Mouse (Mus musculus) layer of hippocampus, postnatal 36 days (tissue): ENCODE results near the gene Gm1673. TPM values are rescaled to one million over a fixed set of nuclear protein-coding genes. Genes with fewer than 3 reads are reported as not detected.
"Not testable (repeated sequence)": the region's sequence is repeated elsewhere in the genome, so short reads cannot be mapped to it uniquely, and the experiment has no call there.

Experiments
- DNase-seq, 2 experiments: peaks; one replicate each; pipeline ENCODE4 v3.0.0; 2022
- total RNA-seq, 2 experiments: library from RNA; stranded (reverse); gene quantifications; 2 replicates each; pipeline ENCODE4 v1.2.3; 2021

Gm1673 gene
- total RNA-seq, result 10 to 100 TPM; 58.2 to 70.7 TPM

DNA sequence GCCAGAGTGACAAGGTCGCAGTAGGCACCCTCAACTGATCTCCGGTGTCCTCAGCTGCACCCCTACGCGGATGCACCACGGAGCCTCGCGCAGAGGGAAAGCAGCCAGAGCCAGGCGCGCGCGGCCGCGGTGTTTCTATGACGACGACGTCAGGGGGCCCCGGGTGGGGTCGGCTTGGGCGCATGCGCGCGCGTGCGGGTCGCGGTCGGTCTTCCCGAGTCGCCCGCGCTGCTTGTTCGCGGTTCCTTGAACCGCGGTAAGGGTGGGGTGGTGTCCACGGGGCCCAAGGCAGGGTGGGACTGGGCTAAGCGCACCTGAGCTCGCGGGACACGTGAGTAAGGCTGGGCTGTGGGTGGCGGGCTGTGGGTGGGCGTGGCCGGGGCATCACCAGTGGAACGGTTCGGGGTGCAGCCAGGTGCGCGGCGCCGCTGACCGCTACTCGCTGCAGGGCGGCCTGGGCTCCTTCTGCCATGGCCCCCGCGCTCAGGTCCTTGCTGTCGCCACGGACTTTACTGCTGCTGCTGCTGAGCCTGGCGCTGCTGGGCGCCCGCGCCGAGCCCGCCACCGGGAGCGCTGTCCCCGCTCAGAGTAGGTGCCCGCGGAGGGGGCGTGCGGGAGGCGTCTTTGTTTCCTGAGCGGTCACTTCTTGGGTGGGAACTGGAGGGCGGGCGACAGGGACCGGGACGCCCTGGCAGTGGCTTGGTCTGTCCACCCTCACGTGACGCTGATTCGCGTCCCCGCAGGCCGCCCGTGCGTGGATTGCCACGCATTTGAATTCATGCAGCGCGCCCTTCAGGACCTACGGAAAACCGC lies at the start of gene Gm1673:
Gene Gm1673 (plus strand): TSS at position 125 of the 813 bp plus-strand sequence.
- peak; percentile 88 to 89 for DNase-seq

DNA sequence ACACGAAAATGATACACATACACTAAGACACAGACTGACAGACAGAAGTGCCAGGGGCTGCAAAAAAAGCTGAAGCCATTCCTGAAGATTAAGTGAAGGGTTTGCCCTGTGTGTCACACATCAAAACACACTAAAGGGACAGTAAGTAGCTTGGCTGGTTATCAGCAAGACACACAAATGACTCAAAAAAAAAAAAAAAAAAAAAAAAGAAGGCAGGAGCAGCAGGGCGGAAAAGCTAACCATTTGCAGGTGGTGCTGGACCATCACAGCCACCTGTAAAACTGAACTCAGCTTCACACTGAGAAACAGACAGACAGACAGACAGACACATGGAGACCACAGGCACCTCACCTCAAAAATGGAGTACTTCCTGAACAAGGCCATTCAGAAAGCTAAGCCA lies 49.2 kb upstream of the Gm1673 start:
- no peak for DNase-seq

DNA sequence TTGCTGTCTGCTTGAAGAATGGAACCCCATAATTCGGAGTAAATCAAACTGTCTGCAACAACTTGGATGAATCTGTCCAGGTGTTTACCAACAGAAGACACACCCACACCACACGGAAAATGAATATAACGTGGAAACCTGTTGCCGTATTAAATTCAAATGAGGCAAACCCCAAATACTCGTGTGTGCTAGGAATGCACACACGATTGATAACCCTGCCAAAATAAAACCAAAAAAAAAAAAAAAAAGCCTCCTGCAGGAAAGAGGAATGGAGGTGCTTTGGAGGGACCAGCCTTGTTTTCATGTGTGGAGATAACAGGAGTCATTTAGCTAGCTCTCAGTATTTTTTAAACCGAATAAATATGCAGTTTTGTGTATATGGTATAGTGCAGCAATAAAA lies 48.4 kb upstream of the Gm1673 start:
- no peak for DNase-seq

DNA sequence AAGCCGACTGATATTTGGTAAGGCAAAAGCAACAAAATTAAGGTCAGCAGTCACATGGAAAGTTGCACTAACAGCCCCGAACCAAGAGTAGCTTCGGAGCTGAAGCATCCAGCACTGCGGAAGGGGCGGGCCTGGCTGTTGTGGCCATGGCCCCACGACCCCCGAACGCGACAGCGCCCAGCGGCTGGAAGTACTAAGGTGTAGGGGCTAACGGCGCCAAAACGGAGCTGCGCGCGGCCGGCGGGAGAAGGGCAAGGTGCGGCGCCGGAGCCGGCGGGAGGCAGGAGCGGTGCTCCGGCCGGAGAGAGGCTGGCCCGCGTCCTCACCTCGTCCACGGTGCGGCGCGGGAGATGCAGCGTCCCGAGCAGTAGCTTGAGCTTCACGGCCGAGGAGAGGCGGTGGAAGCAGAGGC lies 47.5 kb upstream of the Gm1673 start:
- DNase-seq, result no peak

DNA sequence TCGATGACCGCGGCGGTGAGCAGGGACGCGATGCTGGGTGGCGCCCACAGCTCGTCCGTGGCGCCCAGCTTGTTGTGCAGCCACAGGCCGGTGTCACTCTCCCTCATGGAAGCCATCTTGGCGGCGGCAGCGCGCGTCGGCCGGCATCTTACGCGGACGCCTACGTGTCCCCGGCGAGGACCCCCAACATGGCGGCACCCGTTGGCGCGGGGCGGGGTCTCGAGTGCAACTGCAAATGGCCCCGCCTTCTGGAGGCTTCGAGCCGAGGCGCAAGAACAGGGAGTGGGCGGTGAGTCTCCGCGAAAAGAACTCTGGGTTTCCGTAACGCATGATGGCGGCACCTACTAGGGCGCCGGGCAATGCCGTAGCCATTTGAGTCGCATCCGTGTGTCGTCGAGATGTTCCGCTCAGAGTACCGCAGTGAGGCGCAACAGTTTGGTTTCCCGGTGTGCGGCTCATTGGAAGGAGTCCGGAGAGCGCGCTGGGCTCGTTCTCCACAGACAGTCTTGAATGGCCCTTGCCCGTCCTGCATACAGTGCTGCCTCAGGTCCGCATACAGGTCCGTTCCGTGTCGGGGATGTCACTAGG lies 47.0 kb upstream of the Gm1673 start, which contains the start of gene Nelfa:
Gene Nelfa (minus strand): TSS at position 294 of the 588 bp plus-strand sequence.
- peak; percentile 99 for DNase-seq

DNA sequence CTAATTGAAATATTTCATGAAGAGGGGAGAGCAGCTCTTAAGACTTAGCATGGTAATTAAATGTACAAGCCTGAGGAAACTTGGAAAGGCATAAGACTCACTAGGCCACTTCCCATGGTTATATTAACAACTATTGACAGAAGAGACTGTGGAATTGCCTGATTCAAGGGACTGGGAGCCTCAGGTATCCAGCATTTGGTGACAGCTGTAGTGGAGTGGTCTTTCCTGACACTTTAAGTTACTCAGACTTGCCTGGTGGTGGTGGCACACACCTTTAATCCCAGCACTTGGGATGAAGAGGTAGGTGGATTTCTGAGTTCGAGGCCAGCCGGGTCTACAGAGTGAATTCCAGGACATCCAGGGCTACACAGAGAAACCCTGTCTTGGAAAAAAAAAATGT lies 46.0 kb upstream of the Gm1673 start:
- no peak for DNase-seq

DNA sequence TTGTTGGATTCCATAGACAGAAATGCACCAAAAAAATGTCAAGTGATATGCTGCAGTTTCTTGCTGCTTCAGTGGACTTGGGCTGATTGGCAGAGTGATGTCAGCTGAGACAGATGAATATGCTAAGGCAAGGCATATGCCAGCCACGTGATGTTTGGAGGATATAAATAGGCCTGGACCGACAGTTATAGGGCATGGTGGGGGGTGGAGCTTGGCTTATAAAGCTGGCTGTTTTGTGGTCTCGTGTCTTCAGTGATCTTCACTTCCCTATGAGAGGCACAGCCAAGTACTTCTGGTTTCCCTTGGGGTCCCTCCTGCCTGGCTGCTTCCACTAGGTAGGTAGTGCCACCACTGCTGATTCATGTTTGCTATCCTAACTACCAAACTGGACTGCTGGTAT lies 44.8 kb upstream of the Gm1673 start:
- no peak for DNase-seq

DNA sequence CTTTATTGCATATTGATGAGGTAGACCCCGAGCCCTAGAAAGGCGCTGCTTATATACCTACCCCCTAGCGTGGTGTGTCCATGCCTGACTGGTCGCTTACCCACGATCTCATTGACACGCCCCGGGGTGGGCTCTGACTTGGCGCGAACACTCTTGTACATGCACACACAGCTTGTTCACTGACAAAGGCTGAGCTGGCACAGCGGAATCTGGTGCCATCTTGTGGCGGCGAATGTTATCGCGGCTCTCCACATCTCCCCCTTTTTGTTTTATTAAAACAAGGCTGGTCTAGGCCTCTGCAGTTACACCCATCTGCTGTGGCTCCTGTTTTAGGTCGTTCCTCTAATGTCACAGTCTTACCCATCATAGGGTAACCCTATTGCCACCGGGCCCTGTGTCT lies 36.2 kb upstream of the Gm1673 start:
- DNase-seq, result not testable (repeated sequence)

DNA sequence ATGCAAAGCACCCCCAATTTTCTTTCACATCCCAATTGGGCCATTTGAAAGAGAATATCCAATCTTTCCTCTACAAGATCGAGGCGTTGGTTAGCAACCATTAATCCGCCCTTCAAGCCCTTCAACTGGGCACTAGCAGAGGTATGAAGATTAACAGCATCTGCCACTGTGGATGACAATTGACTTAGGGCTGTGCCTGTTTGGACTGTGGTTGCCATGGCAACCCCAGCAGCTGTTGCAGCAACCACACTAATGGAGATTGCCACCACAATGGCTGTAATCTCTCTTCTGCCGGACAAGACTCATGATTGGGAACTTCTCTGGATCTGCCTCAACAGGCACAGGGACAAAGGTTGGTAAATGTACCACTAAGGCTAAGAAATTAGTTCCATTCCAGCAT lies 34.9 kb upstream of the Gm1673 start:
- no peak for DNase-seq

DNA sequence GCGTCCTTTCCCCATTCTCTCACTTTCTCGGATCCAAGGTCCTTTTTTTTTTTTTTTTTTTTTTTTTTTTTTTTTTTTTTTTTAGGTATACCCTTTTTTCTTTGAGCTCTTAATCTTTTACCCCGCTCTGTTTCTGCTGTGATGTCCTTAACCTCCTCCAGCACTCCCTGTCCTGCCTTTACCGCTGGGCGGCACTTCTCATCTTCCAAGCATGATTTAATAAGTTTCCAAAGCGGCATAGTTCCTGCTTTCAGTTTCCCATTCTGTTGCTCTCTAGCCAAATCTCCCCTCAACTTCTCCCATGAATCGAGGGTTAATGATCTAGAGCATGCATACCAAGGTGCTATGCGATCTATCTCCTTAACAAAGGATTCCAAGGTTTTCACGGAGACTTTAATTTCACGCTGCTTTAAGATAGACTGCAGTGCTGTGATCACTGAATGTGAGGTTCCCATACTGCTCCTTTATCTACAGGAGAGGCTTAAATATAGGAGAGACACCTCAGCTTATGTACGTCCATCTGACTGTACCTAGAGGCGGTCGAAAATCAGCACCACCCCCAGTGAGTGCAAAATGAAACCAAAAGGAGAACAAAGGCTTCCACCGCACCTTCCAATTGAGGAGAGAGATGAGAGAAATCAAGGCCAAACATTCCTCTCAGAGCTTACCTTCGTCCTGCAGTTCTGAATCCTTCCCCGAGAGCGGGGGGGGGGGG lies 29.6 kb upstream of the Gm1673 start:
- DNase-seq, result no peak

DNA sequence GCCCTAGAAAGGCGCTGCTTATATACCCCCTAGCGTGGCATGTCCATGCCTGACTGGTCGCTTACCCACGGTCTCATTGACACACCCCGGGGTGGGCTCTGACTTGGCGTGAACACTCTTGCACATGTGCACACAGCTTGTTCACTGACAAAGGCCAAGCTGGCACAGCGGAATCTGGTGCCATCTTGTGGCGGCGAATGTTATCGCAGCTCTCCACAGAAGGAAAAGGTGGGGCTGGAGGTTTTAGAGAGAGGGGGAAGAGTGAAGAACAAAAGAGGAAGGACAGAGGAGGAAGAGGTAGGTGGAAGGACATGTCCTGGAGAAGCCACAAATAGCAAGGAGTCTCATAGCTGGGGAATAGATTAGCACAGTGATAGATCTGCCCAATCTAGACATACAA lies 28.9 kb upstream of the Gm1673 start:
- DNase-seq, result peak; percentile 84

DNA sequence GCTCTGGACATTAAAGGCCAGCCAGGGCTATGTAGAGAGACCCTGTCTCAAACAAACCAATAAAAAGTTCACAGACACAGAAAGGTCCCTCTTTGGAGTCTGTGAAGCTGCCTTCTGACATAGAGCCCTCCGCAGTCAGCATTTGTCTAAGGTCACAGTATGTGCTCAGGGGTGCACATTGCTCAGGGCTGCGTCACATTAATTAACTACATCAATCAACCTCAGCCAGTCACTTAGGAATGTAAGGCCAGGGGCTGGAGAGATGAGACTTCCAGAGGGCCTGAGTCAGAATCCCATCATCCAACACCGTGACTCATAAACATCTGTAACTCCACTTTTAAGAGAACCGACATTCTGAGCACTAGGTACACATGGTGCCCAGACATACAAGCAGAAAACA lies 27.4 kb upstream of the Gm1673 start:
- DNase-seq, result no peak

DNA sequence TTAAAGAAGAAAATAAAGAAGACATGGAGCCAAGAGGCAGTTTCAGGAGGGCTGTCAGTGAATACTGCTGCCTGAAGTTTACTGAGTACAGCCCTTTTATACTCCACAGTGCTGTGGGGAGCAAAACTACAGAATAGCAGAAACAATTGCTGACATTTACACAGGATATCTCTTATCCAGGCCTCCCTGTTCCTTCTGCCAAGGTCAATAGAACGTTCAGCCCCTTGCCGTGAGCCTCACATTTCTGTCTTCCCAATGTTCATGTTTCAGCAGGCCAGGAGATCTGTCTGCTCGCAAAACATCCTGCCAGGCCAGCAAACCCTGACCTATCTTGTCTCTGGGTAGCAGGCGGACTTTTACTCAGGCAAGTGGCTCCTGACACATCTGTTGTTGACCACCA lies 23.9 kb upstream of the Gm1673 start:
- no peak for DNase-seq

DNA sequence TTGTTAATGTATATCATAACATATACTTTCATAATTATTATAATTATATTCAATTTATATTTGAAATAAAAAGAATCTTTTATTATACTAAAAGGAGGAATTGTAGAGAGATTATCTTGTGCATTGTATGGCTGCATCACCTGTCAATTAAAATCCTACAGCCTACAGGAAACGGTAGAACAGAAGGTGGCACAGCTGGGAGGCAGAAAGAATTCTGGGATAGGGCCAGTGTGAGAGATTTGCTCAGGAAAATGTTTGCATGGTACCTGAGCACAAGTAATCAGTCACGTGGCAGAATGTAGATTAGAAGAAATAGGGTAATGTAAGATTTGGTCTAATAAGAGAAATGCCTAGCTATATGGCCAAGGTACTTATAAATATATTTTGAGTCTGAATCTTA lies 8.5 kb upstream of the Gm1673 start:
- DNase-seq, result no peak

DNA sequence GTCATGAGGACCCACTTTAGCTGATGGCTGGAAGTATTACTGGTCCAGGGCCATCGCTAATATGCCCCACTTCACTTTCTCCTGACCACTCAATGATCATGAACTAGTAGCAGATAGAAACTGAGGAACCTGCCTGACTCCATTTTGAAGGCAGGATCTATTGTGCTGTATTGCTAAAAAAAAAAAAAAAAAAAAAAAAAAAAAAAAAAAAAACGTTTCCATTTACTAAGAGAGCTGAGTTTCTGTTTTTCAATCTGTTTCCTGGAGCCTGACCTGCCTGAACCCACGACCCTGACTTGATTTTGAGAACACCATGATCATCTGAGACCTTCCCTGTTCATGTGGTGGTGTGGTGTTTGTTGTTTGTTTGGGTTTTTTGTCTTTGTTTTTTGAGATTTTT lies 7.0 kb upstream of the Gm1673 start:
- DNase-seq, result no peak

DNA sequence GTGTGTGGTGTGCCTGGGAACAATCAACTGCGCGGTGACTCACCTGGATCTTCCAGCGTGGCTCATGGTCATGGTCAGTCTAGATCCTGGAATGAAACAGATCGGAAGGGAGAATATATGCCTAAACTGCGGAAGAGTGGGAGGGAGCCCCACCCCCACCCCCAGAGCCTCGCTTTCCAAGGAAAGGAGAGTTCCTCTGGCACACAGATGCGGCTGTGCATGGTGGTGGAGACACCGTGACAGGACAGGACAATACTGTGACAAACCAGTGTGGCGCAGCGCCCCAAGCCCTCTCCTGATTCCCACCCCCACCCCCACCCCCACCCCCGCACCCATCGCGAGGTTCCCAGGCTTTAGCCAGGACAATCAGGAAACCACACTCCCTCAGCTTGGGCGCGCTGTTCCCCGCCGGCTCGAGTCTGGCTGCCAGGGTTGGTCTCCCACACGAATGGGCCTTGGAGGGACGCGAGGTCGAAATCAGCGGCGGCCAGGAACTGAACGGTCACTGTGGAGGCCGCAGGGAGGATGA lies 438 bp upstream of the Gm1673 start:
- DNase-seq, result no peak

DNA sequence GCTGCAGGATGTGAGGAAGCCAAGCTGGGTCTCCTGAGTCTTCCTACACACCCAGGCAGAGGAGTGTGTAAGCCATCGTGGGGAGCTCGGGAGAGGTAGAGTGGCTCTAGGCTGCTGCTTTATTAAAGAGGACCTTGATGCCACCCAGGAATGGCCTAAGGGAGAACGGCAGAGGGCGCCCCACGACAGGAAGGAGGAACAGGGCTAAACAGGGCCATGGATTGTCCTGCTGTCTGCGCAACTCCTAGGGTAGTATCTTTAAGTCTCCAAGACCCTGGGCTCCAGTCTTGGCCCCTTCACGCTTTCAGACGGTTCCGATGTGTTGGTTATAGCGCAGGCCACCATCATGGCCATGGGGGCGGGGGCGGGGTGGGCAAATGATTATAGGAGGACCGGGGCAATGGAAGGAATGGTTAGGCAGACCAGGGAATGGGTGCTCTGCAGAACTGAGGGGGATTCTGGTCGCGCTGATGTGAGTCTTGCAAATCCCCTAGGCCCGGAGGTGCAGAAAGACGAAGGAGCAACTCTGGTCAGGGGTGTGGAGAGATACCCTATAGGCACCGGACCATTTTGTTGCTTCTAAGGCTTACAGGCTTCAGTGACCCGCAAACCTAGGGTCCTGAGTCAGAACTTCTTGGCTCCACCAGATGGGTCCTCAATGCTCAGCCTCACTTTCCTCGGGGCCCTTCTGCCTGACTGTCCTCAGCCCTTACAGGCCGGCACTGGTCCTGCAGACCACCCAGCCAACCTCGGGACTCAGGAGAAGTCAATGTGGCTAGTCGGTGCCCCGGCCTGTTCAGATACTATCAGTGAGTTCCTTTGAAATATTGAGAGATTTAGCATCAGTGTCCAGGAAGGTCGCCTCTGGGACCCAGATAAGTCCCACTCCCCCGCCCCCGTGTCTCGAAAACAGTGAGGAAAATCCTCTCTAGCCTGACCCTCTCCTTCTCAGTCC lies 11.7 kb downstream of the Gm1673 start:
- peak; percentile 61 to 65 for DNase-seq

DNA sequence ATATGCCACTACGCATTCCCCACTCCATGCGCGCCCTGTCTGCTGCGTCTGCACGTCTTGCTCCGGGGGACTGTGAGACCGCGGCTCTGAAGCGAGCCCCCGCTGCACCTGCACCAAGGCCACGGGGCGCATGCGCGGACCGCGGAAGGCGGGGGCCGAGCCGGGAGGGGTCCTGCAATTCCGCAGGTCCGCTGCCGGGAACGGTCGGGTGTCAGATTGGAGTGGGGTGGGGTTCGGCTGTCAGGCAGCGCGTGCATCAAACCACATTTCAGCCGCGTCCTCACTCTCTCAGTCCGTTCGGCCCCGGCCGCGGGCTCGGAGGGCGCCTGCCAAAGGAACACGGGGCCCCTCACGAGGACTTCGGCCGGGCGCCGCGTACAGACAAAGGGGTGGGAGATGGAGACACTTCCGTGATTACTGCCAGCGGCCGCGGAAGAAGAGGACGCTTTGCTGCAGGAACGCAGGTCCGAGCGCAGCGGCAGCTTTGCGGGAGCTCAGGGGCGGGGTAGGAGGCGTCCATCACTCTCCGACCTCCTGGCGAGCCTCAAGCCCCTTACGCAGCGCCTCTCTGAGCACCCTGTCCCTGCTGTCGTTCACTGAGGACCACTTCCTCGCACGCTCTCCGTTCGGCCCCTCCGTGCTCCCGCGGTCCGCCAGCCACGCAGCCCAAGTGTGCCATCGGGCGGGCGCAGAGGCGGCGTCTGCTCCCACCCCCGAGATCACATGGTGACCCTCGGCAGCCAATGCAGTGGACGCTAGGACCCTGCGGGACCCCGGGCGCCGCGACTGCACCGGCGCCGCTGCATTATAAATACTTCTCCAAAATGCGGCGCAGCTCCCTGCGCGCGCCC lies 12.8 kb downstream of the Gm1673 start, which contains the start of gene Nat8l:
Gene Nat8l (plus strand): TSS at position 142 of the 851 bp plus-strand sequence.
- DNase-seq, result peak; percentile 89 to 90

DNA sequence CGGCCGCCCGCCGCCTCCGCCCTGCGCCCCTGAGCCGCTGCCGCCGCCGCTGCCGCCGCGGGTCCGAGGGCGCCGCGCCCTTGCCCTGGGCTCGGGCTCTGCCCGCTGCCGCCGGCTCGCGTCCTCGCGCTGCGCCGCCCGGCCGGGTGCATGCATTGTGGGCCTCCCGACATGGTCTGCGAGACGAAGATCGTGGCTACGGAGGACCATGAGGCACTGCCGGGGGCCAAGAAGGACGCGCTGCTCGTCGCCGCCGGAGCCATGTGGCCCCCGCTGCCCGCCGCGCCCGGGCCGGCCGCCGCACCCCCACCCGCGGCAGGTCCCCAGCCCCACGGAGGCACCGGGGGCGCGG lies 13.4 kb downstream of the Gm1673 start:
- no peak for DNase-seq

DNA sequence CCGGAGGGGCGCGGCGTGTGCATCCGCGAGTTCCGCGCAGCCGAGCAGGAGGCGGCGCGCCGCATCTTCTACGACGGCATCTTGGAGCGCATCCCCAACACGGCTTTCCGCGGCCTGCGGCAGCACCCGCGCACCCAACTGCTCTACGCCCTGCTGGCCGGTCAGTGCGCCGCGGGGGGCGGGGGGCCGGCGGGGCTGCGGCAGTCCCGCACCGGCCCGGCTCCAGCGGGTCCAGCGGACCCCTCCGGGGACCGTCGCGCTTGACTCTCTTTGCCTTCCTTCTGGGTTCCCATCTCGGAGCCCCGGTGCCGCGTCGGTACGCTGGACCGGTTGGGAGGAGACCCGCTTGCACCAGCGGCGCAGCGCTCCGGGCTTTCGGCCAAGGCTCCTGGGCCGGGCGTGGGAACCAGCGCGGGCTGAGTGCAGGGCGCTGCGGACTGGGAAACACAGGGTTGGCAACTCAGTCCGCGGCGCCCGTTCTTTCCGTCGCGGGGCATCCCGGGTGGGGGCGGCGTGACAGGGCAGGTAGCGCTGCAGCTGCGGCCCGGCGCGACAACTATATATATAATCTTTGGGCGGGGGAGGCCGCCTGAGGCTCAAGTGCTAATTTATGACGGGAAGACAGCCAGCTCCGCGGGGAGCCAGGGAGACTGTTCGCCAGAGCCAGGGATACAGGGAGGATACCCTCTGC lies 14.0 kb downstream of the Gm1673 start:
- DNase-seq, result peak; percentile 68 to 74
